Mouse (Mus musculus) brain, adult 10 weeks (tissue): ENCODE measurements around the gene Magea4. TPM values are rescaled to one million over a fixed set of nuclear protein-coding genes. Genes with fewer than 3 reads are reported as not detected.

Experiments
- polyA plus RNA-seq: library from polyadenylated mRNA; stranded (reverse); fragments of 350-450 nt; fragmentation: Illumina TruSeq; extraction: RNeasy Lipid Tissue Mini Kit (QIAGEN cat#74804); gene quantifications from one replicate; pipeline ENCODE4 v1.2.3, GENCODE M21; 2015; ENCODE audit warnings: low read depth, low replicate concordance

Magea4 gene
- not detected for polyA plus RNA-seq

GRCm38 (mm10) chrX:72221717-72222116, at the start of gene Magea4:
Gene Magea4, plus strand, starts transcription at chrX:72222017.

Other genes with a start within 250 kb of the Magea4 start
- gene Fate1, start 249.0 kb upstream of the Magea4 start, polyA plus RNA-seq, result not detected
- gene Cnga2, start 230.2 kb upstream of the Magea4 start, polyA plus RNA-seq, result 0.33 TPM
- 0.30 TPM for gene Gabre, start 52.8 kb downstream of the Magea4 start, polyA plus RNA-seq
- not detected for gene Magea10, start 164.8 kb downstream of the Magea4 start, polyA plus RNA-seq